Mouse (Mus musculus) limb, embryonic 10.5 days (tissue): Measurements from ENCODE around the gene Clba1. TPM values are rescaled to one million over a fixed set of nuclear protein-coding genes. Genes with fewer than 3 reads are reported as not detected.

Experiments
- DNase-seq: peaks from one replicate; pipeline ENCODE4 v3.0.0-alpha.2; 2017; ENCODE audit warnings: low spot score
- H3K27ac ChIP-seq: fragments of 300-500 bp; sonication (generic); 2 replicates; pipeline ENCODE4 v1.5.1; 2016; ENCODE audit warnings: mild to moderate bottlenecking
- H3K27me3 ChIP-seq: fragments of 300-500 bp; sonication (generic); 2 replicates; pipeline ENCODE4 v1.6.1; 2016; ENCODE audit warnings: low read depth, mild to moderate bottlenecking; ENCODE audit not compliant: poor library complexity, severe bottlenecking
- H3K36me3 ChIP-seq: fragments of 300-500 bp; sonication (generic); 2 replicates; pipeline ENCODE4 v1.6.1; 2016; ENCODE audit warnings: mild to moderate bottlenecking, moderate library complexity
- H3K4me1 ChIP-seq: fragments of 300-500 bp; sonication (generic); 2 replicates; pipeline ENCODE4 v1.6.1; 2016
- H3K4me3 ChIP-seq: fragments of 300-500 bp; sonication (generic); 2 replicates; pipeline ENCODE4 v1.5.1; 2016; ENCODE audit warnings: mild to moderate bottlenecking, moderate library complexity
- H3K9me3 ChIP-seq: fragments of 300-500 bp; sonication (generic); replicated peaks from 2 replicates; pipeline ENCODE4 v1.6.1; 2016; ENCODE audit warnings: mild to moderate bottlenecking
- WGBS: fragments of 180-500 bp; shearing (Covaris S2); methylation state at CpG from one replicate; pipeline ENCODE4 v1.1.7; 2016; 5-methylcytosine and 5-hydroxymethylcytosine counted together
- polyA plus RNA-seq: library from polyadenylated mRNA; unstranded; fragments of >200 nt; fragmentation: Nextera tagmentation; extraction: Ambion mirVana; gene quantifications from 2 replicates; pipeline ENCODE4 v1.2.1, GENCODE M21; 2016

The Clba1 gene
- polyA plus RNA-seq, 1 experiment from 2014 or later, result 7.9 TPM

DNA sequence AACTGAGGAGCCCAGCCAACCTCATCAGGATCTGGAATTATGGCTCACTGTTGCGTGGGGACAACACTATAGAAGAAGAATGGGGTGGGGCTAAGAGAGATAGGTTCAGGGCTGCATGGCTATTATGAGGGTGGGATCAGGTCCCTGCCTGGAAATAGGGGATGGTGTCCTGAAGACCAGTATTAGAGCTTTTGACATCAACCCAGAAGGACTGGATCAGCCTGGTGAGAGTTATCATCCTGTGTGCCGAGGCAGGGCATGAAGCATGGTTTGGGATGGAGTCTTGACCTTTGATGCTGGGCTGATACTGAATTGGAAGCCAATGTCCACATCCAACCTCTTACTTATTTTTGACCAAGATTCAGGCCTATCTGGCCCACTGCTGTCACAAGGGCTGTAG is 39.0 kb upstream of the Clba1 start:
- H3K27me3 ChIP-seq, result no peaks in the 10 kb centered on the region
- H3K4me3 ChIP-seq, result no peak overlapping the region
- no peaks in the 10 kb centered on the region for H3K36me3 ChIP-seq
- 96% methylated on average over 2 of the region's 2 CpGs for WGBS
- H3K9me3 ChIP-seq, result no peaks in the 10 kb centered on the region
- no peak overlapping the region for H3K27ac ChIP-seq
- no peak for DNase-seq
- 0 out of 2 replicates have a peak, but pooled peaks cover 3% of the 10 kb centered on the region for H3K4me1 ChIP-seq

DNA sequence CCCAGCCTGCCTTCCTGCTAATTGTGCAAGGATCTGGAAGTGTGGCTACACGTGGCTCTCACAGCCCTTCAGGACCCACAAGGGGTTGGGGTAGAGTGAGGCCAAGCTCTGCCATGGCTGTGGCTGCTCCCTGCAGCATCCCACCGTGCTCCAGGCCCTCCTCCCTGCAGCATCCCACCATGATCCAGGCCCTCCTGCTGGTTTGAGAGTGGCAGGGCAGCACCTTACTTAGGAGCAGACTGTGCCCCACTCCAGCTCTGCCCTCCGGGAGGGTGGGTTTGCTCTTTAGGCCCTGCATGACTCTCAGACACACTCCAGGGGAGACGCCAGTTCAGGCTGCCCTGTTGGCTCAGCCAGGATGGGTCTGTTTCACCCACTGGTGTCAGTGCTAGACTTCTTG is 38.3 kb upstream of the Clba1 start:
- no peaks in the 10 kb centered on the region for H3K36me3 ChIP-seq
- no peak overlapping the region for H3K27ac ChIP-seq
- no peaks in the 10 kb centered on the region for H3K27me3 ChIP-seq
- no peaks in the 10 kb centered on the region for H3K9me3 ChIP-seq
- no peak for DNase-seq
- WGBS, result 82% methylated on average over 4 of the region's 4 CpGs
- no peak overlapping the region for H3K4me3 ChIP-seq
- H3K4me1 ChIP-seq, result 0 out of 2 replicates have a peak, but pooled peaks cover 3% of the 10 kb centered on the region

DNA sequence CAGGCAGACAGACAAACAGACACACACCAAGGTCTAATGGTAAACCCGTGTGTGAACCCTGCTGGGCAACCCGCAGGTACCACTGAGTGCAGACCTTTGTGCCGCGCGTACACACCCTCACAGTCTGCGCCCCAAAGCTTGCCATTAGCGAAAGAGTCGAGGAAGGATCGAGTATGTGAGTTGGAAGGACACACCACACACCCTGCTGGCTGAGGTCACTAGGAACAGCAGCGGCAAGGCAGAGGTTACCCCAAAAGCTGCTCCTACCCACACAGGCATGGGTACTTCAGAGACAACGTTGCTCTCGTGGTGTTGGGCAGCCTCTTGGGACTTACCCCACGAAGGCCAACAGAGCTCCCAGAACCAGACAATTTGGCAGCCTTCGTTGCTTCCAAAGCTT is 36.4 kb upstream of the Clba1 start:
- no peak overlapping the region for H3K4me3 ChIP-seq
- H3K9me3 ChIP-seq, result no peaks in the 10 kb centered on the region
- 0 out of 2 replicates have a peak, but pooled peaks cover 3% of the 10 kb centered on the region for H3K4me1 ChIP-seq
- no peaks in the 10 kb centered on the region for H3K27me3 ChIP-seq
- 92% methylated on average over 14 of the region's 14 CpGs for WGBS
- no peak overlapping the region for H3K27ac ChIP-seq
- H3K36me3 ChIP-seq, result no peaks in the 10 kb centered on the region
- DNase-seq, result no peak

DNA sequence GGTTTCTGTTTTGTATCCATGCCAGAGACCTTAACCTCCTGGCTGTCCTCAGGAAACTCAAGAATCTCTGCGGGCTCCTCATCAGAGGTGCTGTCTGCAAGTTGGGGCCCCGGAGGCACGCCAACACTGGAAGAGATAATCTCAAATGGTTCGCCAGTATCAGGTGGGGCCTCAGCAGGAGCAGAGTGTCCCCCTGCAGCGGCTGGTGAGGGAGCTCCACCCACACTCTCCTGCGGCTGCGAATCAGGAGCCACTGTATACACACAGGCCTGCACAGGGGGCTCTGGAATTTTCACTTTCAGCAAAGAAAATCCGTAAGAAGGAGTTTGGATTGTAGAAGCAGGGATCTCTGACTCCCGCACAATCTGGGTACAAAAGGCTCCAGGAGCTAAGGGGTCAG is 35.4 kb upstream of the Clba1 start:
- WGBS, result 49% methylated on average over 9 of the region's 9 CpGs
- Histone ChIP-seq H3K4me3 (no peak overlapping the region), H3K27ac (no peak overlapping the region), H3K9me3 (no peaks in the 10 kb centered on the region), H3K36me3 (no peaks in the 10 kb centered on the region), H3K4me1 (0 out of 2 replicates have a peak, but pooled peaks cover 3% of the 10 kb centered on the region), H3K27me3 (no peaks in the 10 kb centered on the region)
- DNase-seq, result no peak

DNA sequence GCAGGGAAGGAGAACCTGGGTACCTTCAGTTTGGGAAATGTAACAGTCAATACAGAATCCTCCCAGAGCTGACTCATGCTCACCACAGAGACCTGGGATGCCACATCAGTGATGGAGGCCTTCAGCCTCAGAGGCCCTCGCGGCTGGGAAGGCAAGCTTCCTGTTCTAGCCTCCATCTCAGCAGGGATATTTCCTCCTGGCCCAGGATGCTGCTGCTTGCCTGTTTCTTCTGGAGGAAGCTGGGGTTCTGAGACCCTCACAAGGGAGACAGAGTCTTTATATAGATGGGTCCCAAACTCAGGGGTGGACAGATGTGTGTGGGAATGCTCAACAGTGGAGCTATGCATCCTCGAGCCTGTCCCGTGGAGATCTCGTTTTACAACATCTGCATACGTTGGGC is 34.7 kb upstream of the Clba1 start:
- DNase-seq, result no peak
- Histone ChIP-seq H3K4me3 (no peak overlapping the region), H3K9me3 (no peaks in the 10 kb centered on the region), H3K36me3 (no peaks in the 10 kb centered on the region), H3K27me3 (no peaks in the 10 kb centered on the region), H3K4me1 (0 out of 2 replicates have a peak, but pooled peaks cover 3% of the 10 kb centered on the region), H3K27ac (no peak overlapping the region)
- 84% methylated on average over 6 of the region's 6 CpGs for WGBS

DNA sequence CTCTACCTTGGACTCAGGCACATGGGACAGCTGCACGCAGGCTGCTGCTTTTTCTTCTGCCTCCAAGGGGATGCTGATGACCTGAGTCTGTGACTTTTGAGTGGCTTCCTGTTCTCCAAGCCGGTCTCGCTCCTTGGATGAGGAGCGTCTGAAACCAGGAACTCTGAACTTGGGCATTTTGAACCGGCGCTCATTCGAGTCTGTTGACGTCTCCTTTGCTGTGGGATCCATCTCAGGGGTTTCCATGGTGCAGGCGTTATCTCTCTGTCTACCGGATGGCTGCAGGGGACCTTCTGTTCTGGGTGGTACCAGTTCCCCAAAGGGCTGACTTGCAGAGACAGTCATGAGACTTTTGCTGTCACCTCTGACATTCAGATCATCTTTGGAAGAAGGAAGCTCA is 34.3 kb upstream of the Clba1 start:
- 0 out of 2 replicates have a peak, but pooled peaks cover 3% of the 10 kb centered on the region for H3K4me1 ChIP-seq
- 94% methylated on average over 10 of the region's 10 CpGs for WGBS

DNA sequence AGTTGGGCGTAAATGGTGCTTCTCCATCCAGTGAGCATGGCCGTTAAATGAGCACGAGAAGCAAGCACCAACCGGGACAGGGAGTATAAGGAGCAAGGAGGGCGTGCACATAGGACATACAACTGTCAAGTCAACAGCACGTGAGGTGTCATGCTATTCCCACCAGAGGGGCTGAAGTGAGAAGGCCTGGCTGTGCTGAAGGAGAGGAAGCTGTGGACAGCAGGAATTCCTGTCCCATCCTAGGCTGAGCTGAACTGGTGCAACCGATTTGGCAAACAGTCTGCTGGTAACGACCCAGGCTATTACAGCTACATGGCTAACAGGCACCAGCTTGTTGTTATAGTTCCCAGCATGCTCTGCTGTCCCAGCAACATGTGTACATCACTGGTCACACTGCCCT is 17.7 kb upstream of the Clba1 start:
- DNase-seq, result no peak
- Histone ChIP-seq H3K36me3 (no peaks in the 10 kb centered on the region), H3K4me3 (no peak overlapping the region), H3K27me3 (peaks cover 9% of the 10 kb centered on the region; the same call in 1 of the 2 replicates), H3K9me3 (no peaks in the 10 kb centered on the region), H3K4me1 (peaks cover 25% of the 10 kb centered on the region), H3K27ac (no peak overlapping the region)
- 73% methylated on average over 8 of the region's 8 CpGs for WGBS

More for the DNA sequence above, 34.3 kb upstream of the Clba1 start:
- Histone ChIP-seq H3K27me3 (no peaks in the 10 kb centered on the region), H3K36me3 (no peaks in the 10 kb centered on the region), H3K27ac (no peak overlapping the region), H3K4me3 (no peak overlapping the region), H3K9me3 (no peaks in the 10 kb centered on the region)
- DNase-seq, result no peak

DNA sequence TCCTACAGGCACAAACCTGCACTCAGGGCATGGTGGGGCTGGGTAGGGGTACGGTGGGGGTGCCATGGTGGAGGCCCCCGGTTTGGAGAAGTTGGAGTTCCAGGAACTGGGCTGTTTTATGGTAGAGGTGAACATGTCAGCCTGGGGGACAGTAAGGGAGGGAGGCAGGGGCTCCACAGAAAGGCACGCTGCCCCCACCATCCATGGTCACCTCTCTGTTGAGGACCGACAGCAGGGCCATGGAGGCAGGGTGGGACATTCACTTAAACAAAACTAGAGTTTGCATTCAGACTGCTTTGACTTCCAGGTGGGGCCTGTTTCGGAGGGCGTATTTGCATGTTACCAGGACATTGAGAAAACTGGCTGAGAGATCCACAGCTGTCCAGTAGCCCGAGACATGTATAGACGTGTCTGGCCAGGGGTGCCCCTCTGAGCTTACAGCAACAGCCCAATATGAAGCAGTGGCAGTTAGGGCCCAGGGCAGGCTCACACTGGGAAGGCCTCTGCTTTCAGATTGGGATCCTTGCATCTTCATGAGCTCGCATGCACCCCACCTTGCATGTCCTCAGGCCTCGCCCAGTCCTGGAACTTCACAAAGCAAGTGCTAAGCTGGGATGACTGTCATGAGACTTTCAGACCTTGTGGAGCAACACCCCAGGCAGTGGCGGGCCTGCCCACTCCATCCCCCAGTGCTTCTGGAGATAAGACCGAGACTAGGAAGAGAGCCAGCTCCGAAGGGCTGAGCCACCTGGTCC is 15.0 kb upstream of the Clba1 start:
- Histone ChIP-seq H3K4me1 (peaks cover 38% of the 10 kb centered on the region), H3K27ac (peak overlapping the region; percentile 44)

DNA sequence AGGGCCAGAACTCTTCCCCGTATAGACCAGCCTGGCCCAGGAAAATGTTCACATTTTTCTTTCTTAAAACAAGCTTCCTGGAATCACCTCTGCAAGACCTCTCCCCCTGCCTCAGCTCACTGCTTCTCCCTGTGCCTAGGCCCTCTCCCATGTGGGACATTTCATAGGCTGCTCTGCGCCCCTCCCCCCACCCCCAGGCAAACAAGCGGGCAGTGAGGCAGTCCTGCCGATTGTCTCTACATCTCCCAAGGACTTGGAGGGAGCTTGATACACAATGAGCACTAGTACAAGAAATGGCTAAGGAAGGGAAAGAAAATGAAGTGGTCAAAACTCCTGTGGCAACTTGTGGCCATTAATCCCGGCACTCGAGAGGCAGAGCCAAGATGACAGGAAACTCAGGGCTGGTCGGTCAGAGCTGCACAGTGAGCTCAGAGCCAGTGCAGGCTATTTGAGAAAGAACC is 14.4 kb upstream of the Clba1 start:
- Histone ChIP-seq H3K4me1 (peaks cover 38% of the 10 kb centered on the region), H3K27ac (peak overlapping the region; percentile 44), H3K9me3 (no peaks in the 10 kb centered on the region), H3K36me3 (no peaks in the 10 kb centered on the region), H3K27me3 (peaks cover 40% of the 10 kb centered on the region; the same call in 1 of the 2 replicates), H3K4me3 (no peak overlapping the region)
- DNase-seq, result no peak
- 32% methylated on average over 7 of the region's 7 CpGs for WGBS

More for the DNA sequence above, 15.0 kb upstream of the Clba1 start:
- Histone ChIP-seq H3K9me3 (no peaks in the 10 kb centered on the region), H3K27me3 (peaks cover 34% of the 10 kb centered on the region; the same call in 1 of the 2 replicates), H3K4me3 (no peak overlapping the region), H3K36me3 (no peaks in the 10 kb centered on the region)
- no peak for DNase-seq
- WGBS, result 74% methylated on average over 13 of the region's 13 CpGs

DNA sequence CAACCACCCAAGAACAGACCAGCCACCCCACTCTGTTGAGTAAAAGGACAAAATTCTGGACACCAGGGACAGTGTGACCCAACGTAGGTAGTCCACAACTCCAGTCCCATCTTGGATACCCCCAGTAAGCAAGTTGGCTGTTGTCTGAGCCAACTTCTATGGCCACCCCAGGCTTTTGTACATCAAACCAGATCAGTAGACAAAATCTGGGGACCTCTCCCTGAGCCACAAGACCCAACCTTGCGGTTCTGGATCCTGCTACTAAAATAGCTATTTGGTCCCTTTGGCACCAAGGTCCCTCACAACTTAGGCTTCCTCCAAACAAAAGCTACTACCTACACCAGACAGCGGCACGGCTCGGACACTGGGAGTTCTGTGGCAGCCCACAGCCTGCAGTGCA is 13.7 kb upstream of the Clba1 start:
- DNase-seq, result no peak
- 86% methylated on average over 5 of the region's 5 CpGs for WGBS
- H3K36me3 ChIP-seq, result no peaks in the 10 kb centered on the region
- no peak overlapping the region; the same call in 1 of the 2 replicates for H3K27ac ChIP-seq
- peaks cover 46% of the 10 kb centered on the region; the same call in 1 of the 2 replicates for H3K27me3 ChIP-seq
- no peaks in the 10 kb centered on the region for H3K9me3 ChIP-seq
- peaks cover 38% of the 10 kb centered on the region for H3K4me1 ChIP-seq
- no peak overlapping the region for H3K4me3 ChIP-seq

DNA sequence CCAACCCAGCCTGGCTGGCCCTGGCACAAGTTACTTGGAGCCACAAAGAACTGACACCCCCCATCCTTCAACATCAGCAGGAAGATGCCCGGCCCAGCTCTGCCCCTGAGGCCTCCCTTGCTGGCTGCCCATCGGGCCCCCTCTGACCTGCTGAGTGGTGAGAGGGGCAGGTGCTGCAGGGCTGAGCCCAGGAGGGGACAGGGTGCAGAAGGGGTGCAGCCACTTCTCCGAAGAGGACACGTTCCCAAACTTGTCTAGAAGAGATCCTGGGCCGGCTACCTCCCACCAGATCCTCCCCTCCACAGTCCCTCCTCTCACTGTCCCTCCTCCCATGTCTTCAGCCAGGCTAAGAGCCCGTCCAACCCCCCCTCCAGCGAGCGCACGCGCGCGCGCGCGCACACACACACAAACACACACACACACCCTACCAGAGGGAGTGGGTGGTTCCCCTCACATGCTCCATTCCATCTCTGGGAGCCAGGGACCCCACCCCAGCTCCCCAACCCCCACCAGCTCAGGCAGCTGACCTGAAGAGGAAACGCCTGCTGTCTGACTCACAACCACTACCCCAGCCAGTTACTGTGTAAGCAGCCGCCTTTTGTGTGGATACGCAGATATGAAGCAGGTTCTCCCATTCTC is 13.2 kb upstream of the Clba1 start:
- H3K36me3 ChIP-seq, result no peaks in the 10 kb centered on the region
- H3K4me3 ChIP-seq, result no peak overlapping the region
- H3K27me3 ChIP-seq, result peaks cover 52% of the 10 kb centered on the region
- DNase-seq, result no peak
- H3K9me3 ChIP-seq, result no peaks in the 10 kb centered on the region
- H3K27ac ChIP-seq, result no peak overlapping the region
- WGBS, result 63% methylated on average over 18 of the region's 18 CpGs
- peaks cover 43% of the 10 kb centered on the region for H3K4me1 ChIP-seq

DNA sequence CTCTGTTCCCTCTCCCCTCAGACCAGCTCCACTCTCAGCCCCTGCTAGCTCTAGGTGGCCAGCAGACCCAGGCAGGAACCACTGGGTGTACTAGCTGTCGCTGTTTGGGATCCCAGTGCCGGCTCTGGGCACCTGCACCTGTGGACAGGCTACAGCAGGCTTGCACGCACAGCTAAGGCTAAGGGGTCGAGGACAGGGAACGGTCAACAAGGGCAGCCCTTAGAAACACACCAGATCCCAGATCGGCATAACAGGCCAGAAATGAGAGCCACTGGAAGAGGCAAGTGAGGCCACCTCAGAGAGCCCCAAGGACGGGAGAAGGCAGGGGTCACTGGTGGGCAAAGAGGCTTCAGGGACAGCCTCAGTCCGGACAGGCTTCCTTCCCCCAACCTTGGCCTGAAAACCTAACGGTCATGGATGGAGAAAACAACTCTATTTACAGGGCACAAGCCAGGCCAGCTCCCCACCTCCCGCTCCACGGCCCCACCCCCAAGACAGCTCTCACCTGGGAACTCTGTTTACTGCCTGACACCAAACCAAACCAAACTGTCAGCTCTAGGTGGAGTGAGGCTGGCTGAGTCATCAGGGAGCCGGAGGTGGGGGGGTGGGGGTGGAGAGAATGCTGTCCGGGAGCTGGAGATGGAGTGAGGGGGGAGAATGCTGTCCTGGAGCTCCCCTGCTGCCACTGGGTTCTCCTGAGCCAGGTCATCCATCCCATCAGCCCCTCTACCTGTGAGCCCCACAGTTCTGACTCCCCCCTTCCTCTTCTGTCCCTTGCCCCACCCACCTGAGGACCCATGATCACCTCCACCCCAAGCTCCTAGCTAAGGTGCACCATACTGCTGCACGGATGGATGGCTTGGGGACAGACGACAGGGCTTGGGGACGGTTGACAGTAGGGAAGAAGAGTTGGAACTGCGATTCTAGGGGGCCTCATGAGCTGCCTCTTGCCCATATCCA is 11.9 kb upstream of the Clba1 start:
- no peak for DNase-seq
- Histone ChIP-seq H3K36me3 (no peaks in the 10 kb centered on the region), H3K4me3 (0 out of 2 replicates have a peak overlapping the region, but pooled peaks have one; percentile 1), H3K4me1 (peaks cover 44% of the 10 kb centered on the region), H3K27me3 (peaks cover 64% of the 10 kb centered on the region), H3K9me3 (no peaks in the 10 kb centered on the region), H3K27ac (0 out of 2 replicates have a peak overlapping the region, but pooled peaks have one; percentile 19)
- WGBS, result 51% methylated on average over 17 of the region's 17 CpGs
